Mouse (Mus musculus) small intestine, adult 2 months (tissue): ENCODE data around the gene Tpbgl.

Experiments used
- CTCF ChIP-seq: fragments of 200-500 bp; IDR thresholded peaks from 2 replicates; pipeline ENCODE4 v1.5.1; 2012; ENCODE audit warnings: low read depth, mild to moderate bottlenecking, control low read depth, inconsistent platforms, low read length, moderate library complexity, mixed read lengths; ENCODE audit not compliant: insufficient replicate concordance, insufficient read length; ENCODE audit errors: extremely low read depth
- POLR2A ChIP-seq: fragments of 200-500 bp; IDR thresholded peaks from 2 replicates; pipeline ENCODE4 v1.6.1; 2012; ENCODE audit warnings: low read depth, mild to moderate bottlenecking, control low read depth, inconsistent platforms, low read length, moderate library complexity

GRCm38 (mm10) chr7:99662311-99662710, 35.4 kb upstream of the Tpbgl start:
- TF ChIP-seq CTCF (no peak), POLR2A (no peak)
